In the genomic region with DNA sequence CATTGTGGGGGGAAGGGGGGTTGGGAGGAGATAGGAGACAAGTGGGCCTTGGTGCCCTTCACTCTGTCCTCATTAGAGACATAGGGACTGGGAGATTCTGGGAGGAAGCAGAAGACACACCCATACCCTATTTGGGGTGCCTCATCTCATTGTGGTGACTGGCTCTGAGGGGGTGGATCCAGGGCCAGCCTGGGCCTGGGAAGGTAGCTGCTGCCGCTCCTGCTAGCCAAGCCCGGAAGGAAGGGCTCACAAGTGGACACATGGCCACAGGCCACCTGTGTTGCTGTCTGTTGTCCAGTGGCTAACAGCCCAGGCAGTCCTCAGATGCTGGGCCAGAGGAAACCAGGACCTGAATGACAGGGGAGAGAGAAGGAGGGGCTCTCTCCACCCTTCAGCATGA, we compare ENCODE assay signal across 1 mouse cellular context.
TF ChIP-seq lines count a peak whose summit lies in the region.

No protein-coding gene starts in this region.

TF ChIP-seq in myocyte, 11 proteins besides CTCF, POLR2A, EP300 and RAD21 (continued from another document):
- TF ChIP-seq MYOG (IDR thresholded peaks at IDR 0.05; ENCODE audit: control insufficient read depth in 1 of 3, insufficient read depth in 1 of 3, insufficient read length in 2 of 3, low read depth in 2 of 3) (peak; percentile 7 to 83 (median 15)), CEBPB (IDR thresholded peaks at IDR 0.05; ENCODE audit: insufficient read depth, poor library complexity, severe bottlenecking) (no peak), E2F4 (IDR thresholded peaks at IDR 0.05; ENCODE audit: insufficient read depth) (no peak), POLR2AphosphoS2 (IDR thresholded peaks at IDR 0.05; ENCODE audit: insufficient read length, low read depth) (peak; percentile 76), SRF (IDR thresholded peaks at IDR 0.05; ENCODE audit: control insufficient read depth, insufficient read length, low read depth) (peak; percentile 91)
